Mouse (Mus musculus) liver, adult 2 months (tissue): ENCODE measurements at regions not wholly inside any gene's neighbourhood (a gene's known extent, or its start where the extent isn't known, plus 50 kb on each side); places are given as distances from the start of the nearest gene placed in this dataset.

Experiments used
- CTCF ChIP-seq: fragments of 200-500 bp; IDR thresholded peaks from 2 replicates; pipeline ENCODE4 v1.5.1; 2011; ENCODE audit warnings: low read depth, low read length, control low read depth
- POLR2A ChIP-seq: fragments of 200-500 bp; IDR thresholded peaks from 2 replicates; pipeline ENCODE4 v1.6.1; 2011; ENCODE audit warnings: low read length, control low read depth; ENCODE audit not compliant: insufficient read depth; ENCODE audit errors: extremely low read depth

GRCm38 (mm10) chr1:159160035-159160960, 71.8 kb upstream of the Cop1 start:
- no peak for TF ChIP-seq CTCF
- no peak for TF ChIP-seq POLR2A
